Mouse (Mus musculus): ENCODE data around the gene Prickle3. TPM values are rescaled to one million over a fixed set of nuclear protein-coding genes. Genes with fewer than 3 reads are reported as not detected.

Prickle3 gene
- polyA plus RNA-seq (2014; fragmentation: Nextera tagmentation; extraction: Ambion mirVana), result 1.3 and 2.0 TPM in 2 replicates

- Histone ChIP-seq H3K9me3 (ENCODE audit: control insufficient read depth, low read length) (no peaks in the 10 kb centered on the region), H3K9ac (replicated peaks; ENCODE audit: low read depth, low read length) (0 out of 2 replicates have a peak within 1 kb of the TSS, but pooled peaks have one; percentile 11), H3K4me1 (ENCODE audit: control insufficient read depth, insufficient read depth, low read length) (no peaks in the 10 kb centered on the region), H3K4me2 (ENCODE audit: low read depth, low read length) (peak within 1 kb of the TSS; percentile 34), H3K36me3 (ENCODE audit: control insufficient read depth, insufficient read depth, low read length) (no peaks in the 10 kb centered on the region), H3K27ac (ENCODE audit: low read depth, low read length) (no peak within 1 kb of the TSS), H3K4me3 (ENCODE audit: low read depth, low read length) (no peak within 1 kb of the TSS), H3K27me3 (ENCODE audit: control insufficient read depth, insufficient read depth, low read length) (no peaks in the 10 kb centered on the region)
- peak; percentile 64 for ATAC-seq (ENCODE audit: low read depth)
- 12% methylated on average over 26 of the region's 26 CpGs for WGBS
Observed at GRCm38 (mm10) chrX:7657221-7657639, at the start of gene Prickle3. Gene Prickle3, plus strand, starts transcription at chrX:7657260.

DNA sequence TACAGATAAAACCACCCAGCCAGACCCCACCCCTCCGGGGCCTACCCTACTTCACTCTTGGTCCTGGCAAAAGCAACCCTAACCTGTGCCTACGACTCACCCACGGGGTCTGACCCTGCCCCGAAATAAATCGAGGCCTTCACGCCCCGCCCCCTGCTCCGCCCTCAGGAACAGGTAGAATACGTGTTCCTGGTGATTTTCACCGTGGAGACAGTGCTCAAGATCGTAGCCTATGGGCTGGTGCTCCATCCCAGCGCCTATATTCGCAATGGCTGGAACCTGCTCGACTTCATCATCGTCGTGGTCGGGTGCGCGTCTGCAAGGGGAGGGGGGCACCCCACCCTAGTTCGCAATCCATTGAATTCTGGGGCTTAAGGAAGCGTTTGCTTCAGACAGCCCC, 47.0 kb upstream of the Prickle3 start:
- Histone ChIP-seq H3K4me1 (ENCODE audit: control insufficient read depth, insufficient read depth, low read length) (no peaks in the 10 kb centered on the region), H3K4me3 (ENCODE audit: low read depth, low read length) (peak overlapping the region; percentile 34), H3K9ac (replicated peaks; ENCODE audit: low read depth, low read length) (peak overlapping the region; percentile 48; the same call in 1 of the 2 replicates), H3K27me3 (ENCODE audit: control insufficient read depth, insufficient read depth, low read length) (no peaks in the 10 kb centered on the region), H3K4me2 (ENCODE audit: low read depth, low read length) (peak overlapping the region; percentile 55), H3K36me3 (ENCODE audit: control insufficient read depth, insufficient read depth, low read length) (no peaks in the 10 kb centered on the region), H3K27ac (ENCODE audit: low read depth, low read length) (no peak overlapping the region), H3K9me3 (ENCODE audit: control insufficient read depth, low read length) (no peaks in the 10 kb centered on the region)
- ATAC-seq (ENCODE audit: low read depth), result peak; percentile 18; the same call in 1 of the 2 replicates
- WGBS, result 21% methylated on average over 21 of the region's 21 CpGs

- Histone ChIP-seq H3K9ac (replicated peaks; ENCODE audit: low read depth, low read length) (peak overlapping the region; percentile 48; the same call in 1 of the 2 replicates), H3K27ac (ENCODE audit: low read depth, low read length) (no peak overlapping the region), H3K9me3 (ENCODE audit: control insufficient read depth, low read length) (no peaks in the 10 kb centered on the region), H3K4me2 (ENCODE audit: low read depth, low read length) (peak overlapping the region; percentile 55), H3K4me3 (ENCODE audit: low read depth, low read length) (peak overlapping the region; percentile 34), H3K36me3 (ENCODE audit: control insufficient read depth, insufficient read depth, low read length) (no peaks in the 10 kb centered on the region), H3K4me1 (ENCODE audit: control insufficient read depth, insufficient read depth, low read length) (no peaks in the 10 kb centered on the region), H3K27me3 (ENCODE audit: control insufficient read depth, insufficient read depth, low read length) (no peaks in the 10 kb centered on the region)
- WGBS, result 26% methylated on average over 26 of the region's 26 CpGs
- ATAC-seq (ENCODE audit: low read depth), result peak; percentile 73
Observed at GRCm38 (mm10) chrX:7610536-7611258, 46.4 kb upstream of the Prickle3 start.

DNA sequence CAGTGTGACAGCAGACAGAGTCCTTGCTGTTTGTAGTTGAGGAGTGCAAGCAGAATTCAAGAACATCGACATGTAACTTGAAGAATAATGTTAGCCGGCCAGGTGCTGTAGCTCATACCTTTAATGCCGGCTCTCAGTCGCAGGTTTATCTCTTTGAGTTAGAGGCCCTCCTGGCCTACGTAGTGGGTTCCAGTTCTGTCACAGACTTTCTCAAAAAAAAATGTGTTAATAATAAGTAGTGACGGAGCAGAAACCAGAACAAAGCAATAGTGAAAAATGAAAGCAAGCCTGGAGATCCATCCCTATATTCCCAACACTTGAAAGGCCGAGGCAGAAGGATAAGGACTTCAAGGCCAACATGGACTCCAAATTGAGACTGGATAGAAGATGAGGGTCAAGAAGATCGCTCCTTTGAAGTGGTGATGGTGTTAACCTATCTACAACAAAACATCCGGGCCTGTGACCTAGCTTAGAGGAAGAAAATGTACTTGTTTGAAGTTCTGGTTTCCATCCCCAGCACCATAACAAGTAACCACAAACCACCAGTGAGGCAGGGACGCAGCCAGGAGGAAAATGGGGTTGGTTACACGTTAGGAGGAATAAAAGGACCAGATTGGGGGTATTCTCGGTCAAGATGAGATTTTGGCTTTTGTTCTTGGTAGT, 39.0 kb upstream of the Prickle3 start:
- H3K4me2 ChIP-seq (ENCODE audit: low read depth, low read length), result no peak overlapping the region
- no peak overlapping the region for H3K9ac ChIP-seq (replicated peaks; ENCODE audit: low read depth, low read length)
- H3K4me3 ChIP-seq (ENCODE audit: low read depth, low read length), result no peak overlapping the region
- no peaks in the 10 kb centered on the region for H3K27me3 ChIP-seq (ENCODE audit: control insufficient read depth, insufficient read depth, low read length)
- H3K27ac ChIP-seq (ENCODE audit: low read depth, low read length), result no peak overlapping the region
- no peaks in the 10 kb centered on the region for H3K4me1 ChIP-seq (ENCODE audit: control insufficient read depth, insufficient read depth, low read length)
- no peak for ATAC-seq (ENCODE audit: low read depth)
- no peaks in the 10 kb centered on the region for H3K36me3 ChIP-seq (ENCODE audit: control insufficient read depth, insufficient read depth, low read length)
- H3K9me3 ChIP-seq (ENCODE audit: control insufficient read depth, low read length), result no peaks in the 10 kb centered on the region
- 80% methylated on average over 12 of the region's 12 CpGs for WGBS

DNA sequence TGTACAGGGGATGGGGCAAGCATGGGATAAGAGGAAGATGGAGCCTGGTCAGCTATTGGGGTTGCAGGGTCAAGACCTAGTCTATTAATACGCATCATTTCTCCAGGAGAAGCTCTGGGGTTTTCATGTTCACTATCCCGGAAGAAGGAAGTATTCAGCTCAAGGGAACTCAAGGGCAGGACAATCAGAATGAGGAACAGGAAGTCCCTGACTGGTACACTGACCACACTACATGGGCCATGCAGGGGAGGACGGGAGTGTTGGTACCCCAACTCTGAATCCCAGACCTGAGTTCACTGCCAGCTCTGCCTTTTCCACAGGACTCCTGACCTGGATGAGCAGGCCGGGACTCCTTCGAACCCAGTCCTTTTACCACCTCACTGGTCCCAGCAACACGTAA, 24.5 kb upstream of the Prickle3 start:
- Histone ChIP-seq H3K27me3 (ENCODE audit: control insufficient read depth, insufficient read depth, low read length) (no peaks in the 10 kb centered on the region), H3K4me3 (ENCODE audit: low read depth, low read length) (no peak overlapping the region), H3K4me2 (ENCODE audit: low read depth, low read length) (no peak overlapping the region), H3K27ac (ENCODE audit: low read depth, low read length) (no peak overlapping the region), H3K36me3 (ENCODE audit: control insufficient read depth, insufficient read depth, low read length) (no peaks in the 10 kb centered on the region), H3K9me3 (ENCODE audit: control insufficient read depth, low read length) (no peaks in the 10 kb centered on the region), H3K9ac (replicated peaks; ENCODE audit: low read depth, low read length) (no peak overlapping the region), H3K4me1 (ENCODE audit: control insufficient read depth, insufficient read depth, low read length) (no peaks in the 10 kb centered on the region)
- no peak for ATAC-seq (ENCODE audit: low read depth)
- WGBS, result 87% methylated on average over 6 of the region's 6 CpGs

DNA sequence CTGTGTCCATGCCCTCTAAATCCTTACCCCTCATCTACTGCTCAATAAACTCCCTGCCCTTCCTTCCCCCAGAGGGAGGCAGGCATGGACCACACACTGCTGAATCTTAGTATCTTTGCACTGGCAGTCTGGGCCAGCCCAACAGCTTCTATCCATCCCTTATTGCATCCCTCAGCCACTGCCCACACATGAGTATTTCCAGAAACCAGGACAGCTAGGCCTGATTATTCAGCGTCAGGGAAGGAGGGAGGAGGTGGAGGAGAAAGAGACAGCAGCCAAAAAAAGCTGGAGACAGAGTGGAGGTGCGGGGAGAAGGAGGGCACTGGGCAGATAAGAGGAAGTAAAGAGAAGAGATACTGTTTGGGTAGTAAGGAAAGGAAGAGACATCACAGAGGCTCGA, 22.0 kb upstream of the Prickle3 start:
- no peak overlapping the region for H3K4me2 ChIP-seq (ENCODE audit: low read depth, low read length)
- ATAC-seq (ENCODE audit: low read depth), result no peak
- H3K27me3 ChIP-seq (ENCODE audit: control insufficient read depth, insufficient read depth, low read length), result no peaks in the 10 kb centered on the region
- H3K4me3 ChIP-seq (ENCODE audit: low read depth, low read length), result no peak overlapping the region
- no peaks in the 10 kb centered on the region for H3K36me3 ChIP-seq (ENCODE audit: control insufficient read depth, insufficient read depth, low read length)
- no peak overlapping the region for H3K27ac ChIP-seq (ENCODE audit: low read depth, low read length)
- WGBS, result 82% methylated on average over 3 of the region's 3 CpGs
- H3K9me3 ChIP-seq (ENCODE audit: control insufficient read depth, low read length), result no peaks in the 10 kb centered on the region
- no peaks in the 10 kb centered on the region for H3K4me1 ChIP-seq (ENCODE audit: control insufficient read depth, insufficient read depth, low read length)
- no peak overlapping the region for H3K9ac ChIP-seq (replicated peaks; ENCODE audit: low read depth, low read length)

GRCm38 (mm10) chrX:7638401-7639091, 18.5 kb upstream of the Prickle3 start, which contains the start of gene Syp:
Gene Syp, plus strand, starts transcription at chrX:7638471.
- peak; percentile 84 for ATAC-seq (ENCODE audit: low read depth)
- H3K9ac ChIP-seq (replicated peaks; ENCODE audit: low read depth, low read length), result peak within 1 kb of the TSS; percentile 65
- peak within 1 kb of the TSS; percentile 44 for H3K4me3 ChIP-seq (ENCODE audit: low read depth, low read length)
- no peaks in the 10 kb centered on the region for H3K4me1 ChIP-seq (ENCODE audit: control insufficient read depth, insufficient read depth, low read length)
- no peaks in the 10 kb centered on the region for H3K36me3 ChIP-seq (ENCODE audit: control insufficient read depth, insufficient read depth, low read length)
- H3K4me2 ChIP-seq (ENCODE audit: low read depth, low read length), result peak within 1 kb of the TSS; percentile 57
- H3K27me3 ChIP-seq (ENCODE audit: control insufficient read depth, insufficient read depth, low read length), result no peaks in the 10 kb centered on the region
- no peaks in the 10 kb centered on the region for H3K9me3 ChIP-seq (ENCODE audit: control insufficient read depth, low read length)
- H3K27ac ChIP-seq (ENCODE audit: low read depth, low read length), result peak within 1 kb of the TSS; percentile 72
- 14% methylated on average over 20 of the region's 42 CpGs for WGBS

GRCm38 (mm10) chrX:7639536-7640325, 17.3 kb upstream of the Prickle3 start:
- Histone ChIP-seq H3K27me3 (ENCODE audit: control insufficient read depth, insufficient read depth, low read length) (no peaks in the 10 kb centered on the region), H3K9me3 (ENCODE audit: control insufficient read depth, low read length) (no peaks in the 10 kb centered on the region), H3K4me3 (ENCODE audit: low read depth, low read length) (peak overlapping the region; percentile 44), H3K9ac (replicated peaks; ENCODE audit: low read depth, low read length) (peak overlapping the region; percentile 65; the same call in 1 of the 2 replicates), H3K4me2 (ENCODE audit: low read depth, low read length) (peak overlapping the region; percentile 57), H3K36me3 (ENCODE audit: control insufficient read depth, insufficient read depth, low read length) (no peaks in the 10 kb centered on the region; the same call in 1 of the 2 replicates), H3K4me1 (ENCODE audit: control insufficient read depth, insufficient read depth, low read length) (no peaks in the 10 kb centered on the region), H3K27ac (ENCODE audit: low read depth, low read length) (peak overlapping the region; percentile 72)
- WGBS, result 22% methylated on average over 13 of the region's 13 CpGs
- peak; percentile 55 for ATAC-seq (ENCODE audit: low read depth)
